ENCODE assay signal across 7 mouse cellular contexts in genomic region chr11:118198296-118198600, GRCm38 (mm10). TPM values are rescaled to one million over a fixed set of nuclear protein-coding genes. Genes with fewer than 3 reads are reported as not detected.
A peak's percentile ranks its signal among the peaks of the same experiment; 100 is the strongest.
DNase-seq lines count a peak whose midpoint lies in the region; ATAC-seq and TF ChIP-seq lines count a peak whose summit lies in the region.

No protein-coding gene starts in this region.

- no peaks in the 10 kb centered on the region for H3K27me3 ChIP-seq in intestine, embryonic 14.5 days (replicated peaks; ENCODE audit: control insufficient read depth, insufficient read depth, low read length)
- no peaks in the 10 kb centered on the region for H3K27me3 ChIP-seq in intestine, postnatal 0 days (replicated peaks; ENCODE audit: control insufficient read depth, insufficient read depth, low read length)
- H3K27me3 ChIP-seq in embryonic facial prominence, embryonic 10.5 days (replicated peaks; ENCODE audit: low read depth, poor library complexity, severe bottlenecking): no peaks in the 10 kb centered on the region
- H3K27me3 ChIP-seq in forebrain, embryonic 16.5 days (replicated peaks; ENCODE audit: control insufficient read depth, insufficient read depth, low read length): no peaks in the 10 kb centered on the region
- no peaks in the 10 kb centered on the region for H3K27me3 ChIP-seq in midbrain, embryonic 13.5 days

- H3K36me3 ChIP-seq in intestine, embryonic 14.5 days (ENCODE audit: control insufficient read depth, insufficient read depth, low read length): 0 out of 2 replicates have a peak, but pooled peaks cover under 1% of the 10 kb centered on the region
- H3K36me3 ChIP-seq in intestine, postnatal 0 days (ENCODE audit: control insufficient read depth, insufficient read depth): no peaks in the 10 kb centered on the region
- H3K36me3 ChIP-seq in embryonic facial prominence, embryonic 10.5 days (replicated peaks): 0 out of 2 replicates have a peak, but pooled peaks cover 5% of the 10 kb centered on the region
- no peaks in the 10 kb centered on the region for H3K36me3 ChIP-seq in forebrain, embryonic 16.5 days (ENCODE audit: control insufficient read depth, insufficient read depth)
- H3K36me3 ChIP-seq in midbrain, embryonic 13.5 days: peaks cover 7% of the 10 kb centered on the region; the same call in 1 of the 2 replicates

- H3K27ac ChIP-seq in intestine, embryonic 14.5 days (ENCODE audit: low read depth): peak overlapping the region; percentile 27
- H3K27ac ChIP-seq in intestine, postnatal 0 days (ENCODE audit: low read depth, low read length): no peak overlapping the region
- peak overlapping the region; percentile 84 for H3K27ac ChIP-seq in embryonic facial prominence, embryonic 10.5 days (replicated peaks)
- H3K27ac ChIP-seq in forebrain, embryonic 16.5 days (ENCODE audit: low read length): peak overlapping the region; percentile 94
- H3K27ac ChIP-seq in midbrain, embryonic 13.5 days: peak overlapping the region; percentile 80

- no peak for TF ChIP-seq CTCF in intestine, postnatal 0 days (IDR thresholded peaks at IDR 0.05; ENCODE audit: low read depth)

- no peak for DNase-seq in intestine, embryonic 14.5 days (ENCODE audit: low spot score)
- DNase-seq in embryonic facial prominence, embryonic 10.5 days (ENCODE audit: low spot score): peak; percentile 27
- no peak for DNase-seq in gastrocnemius, postnatal 14 days
- no peak for DNase-seq in lung, postnatal 4 days

- H3K9me3 ChIP-seq in intestine, embryonic 14.5 days (ENCODE audit: control insufficient read depth, low read length): no peaks in the 10 kb centered on the region
- H3K9me3 ChIP-seq in intestine, postnatal 0 days (ENCODE audit: control insufficient read depth): no peaks in the 10 kb centered on the region
- H3K9me3 ChIP-seq in embryonic facial prominence, embryonic 10.5 days: no peaks in the 10 kb centered on the region
- no peaks in the 10 kb centered on the region for H3K9me3 ChIP-seq in forebrain, embryonic 16.5 days (ENCODE audit: control insufficient read depth, low read length)
- H3K9me3 ChIP-seq in midbrain, embryonic 13.5 days: no peaks in the 10 kb centered on the region

- 46% methylated on average over 2 of the region's 2 CpGs for WGBS in intestine, embryonic 14.5 days
- 54% methylated on average over 2 of the region's 2 CpGs for WGBS in intestine, postnatal 0 days
- WGBS in embryonic facial prominence, embryonic 10.5 days: 29% methylated on average over 2 of the region's 2 CpGs
- 5% methylated on average over 2 of the region's 2 CpGs for WGBS in forebrain, embryonic 16.5 days
- 5% methylated on average over 2 of the region's 2 CpGs for WGBS in midbrain, embryonic 13.5 days

- 0 out of 2 replicates have a peak overlapping the region, but pooled peaks have one; percentile 29 for H3K4me2 ChIP-seq in intestine, embryonic 14.5 days (ENCODE audit: low read length)
- H3K4me2 ChIP-seq in intestine, postnatal 0 days (replicated peaks; ENCODE audit: low read depth): no peak overlapping the region
- peak overlapping the region; percentile 63 for H3K4me2 ChIP-seq in forebrain, embryonic 16.5 days (ENCODE audit: low read length)
- peak overlapping the region; percentile 85 for H3K4me2 ChIP-seq in midbrain, embryonic 13.5 days (replicated peaks)

- intact Hi-C loops in gastrocnemius, postnatal 14 days (cut with DNase I; ENCODE audit: low total_unique reads): no loop called here

- H3K4me1 ChIP-seq in intestine, embryonic 14.5 days (replicated peaks; ENCODE audit: control insufficient read depth, insufficient read depth, low read length): peaks cover 65% of the 10 kb centered on the region
- peaks cover 38% of the 10 kb centered on the region for H3K4me1 ChIP-seq in intestine, postnatal 0 days (replicated peaks; ENCODE audit: control insufficient read depth, insufficient read depth, low read length)
- H3K4me1 ChIP-seq in embryonic facial prominence, embryonic 10.5 days: peaks cover 82% of the 10 kb centered on the region
- peaks cover 80% of the 10 kb centered on the region for H3K4me1 ChIP-seq in forebrain, embryonic 16.5 days (replicated peaks; ENCODE audit: control insufficient read depth, insufficient read depth, low read length)
- peaks cover 88% of the 10 kb centered on the region for H3K4me1 ChIP-seq in midbrain, embryonic 13.5 days (replicated peaks)

- H3K9ac ChIP-seq in intestine, embryonic 14.5 days (ENCODE audit: low read length): 0 out of 2 replicates have a peak overlapping the region, but pooled peaks have one; percentile 11
- no peak overlapping the region for H3K9ac ChIP-seq in intestine, postnatal 0 days (ENCODE audit: low read depth, low read length)
- peak overlapping the region; percentile 63 for H3K9ac ChIP-seq in forebrain, embryonic 16.5 days (replicated peaks; ENCODE audit: low read depth, low read length)
- peak overlapping the region; percentile 43 for H3K9ac ChIP-seq in midbrain, embryonic 13.5 days (replicated peaks)

- ATAC-seq in intestine, embryonic 14.5 days (replicated peaks; ENCODE audit: low FRiP score, low TSS enrichment, low read depth): no peak
- ATAC-seq in intestine, postnatal 0 days: no peak
- peak; percentile 13 for ATAC-seq in forebrain, embryonic 16.5 days
- no peak; the same call in 1 of the 2 replicates for ATAC-seq in midbrain, embryonic 13.5 days

- no peak overlapping the region for H3K4me3 ChIP-seq in intestine, embryonic 14.5 days (ENCODE audit: low read depth, low read length)
- no peak overlapping the region for H3K4me3 ChIP-seq in intestine, postnatal 0 days (ENCODE audit: low read depth, low read length)
- no peak overlapping the region for H3K4me3 ChIP-seq in embryonic facial prominence, embryonic 10.5 days
- peak overlapping the region; percentile 35 for H3K4me3 ChIP-seq in forebrain, embryonic 16.5 days (replicated peaks; ENCODE audit: low read length)
- H3K4me3 ChIP-seq in midbrain, embryonic 13.5 days (replicated peaks): peak overlapping the region; percentile 24

RNA-seq across cellular contexts. Expression of gene Cyth1, which starts 50.1 kb away (rescaled TPM):
- 8.3 and 9.3 TPM in 2 replicates for polyA plus RNA-seq in intestine, embryonic 14.5 days (2014; fragmentation: Nextera tagmentation; extraction: Ambion mirVana)
- polyA plus RNA-seq in intestine, postnatal 0 days (2015; fragmentation: Nextera tagmentation; extraction: Ambion mirVana): 9.5 and 10.9 TPM in 2 replicates
- polyA plus RNA-seq in embryonic facial prominence, embryonic 10.5 days (2016; fragmentation: Nextera tagmentation; extraction: Ambion mirVana): 15.5 and 15.8 TPM in 2 replicates
- polyA plus RNA-seq in forebrain, embryonic 16.5 days (2015; fragmentation: Nextera tagmentation; extraction: Ambion mirVana): 32.1 and 35.2 TPM in 2 replicates
- polyA plus RNA-seq in midbrain, embryonic 13.5 days (2015; fragmentation: Nextera tagmentation; extraction: Ambion mirVana): 22.3 and 30.7 TPM in 2 replicates
- total RNA-seq in gastrocnemius, postnatal 14 days (2021): 10 to 100 TPM; 23.3 to 31.2 TPM

Comparison
In these comparisons a context has a peak if more than half of its experiments do, and no peak if none do; other contexts are left out.
1. H3K4me3 ChIP-seq: peak in forebrain, embryonic 16.5 days (single experiment) and midbrain, embryonic 13.5 days (single experiment); none in intestine, embryonic 14.5 days (single experiment), intestine, postnatal 0 days (single experiment) and embryonic facial prominence, embryonic 10.5 days (single experiment).